Mouse (Mus musculus) retina, postnatal 1 day (tissue): ENCODE results near the gene Unc119.

Source experiments
- DNase-seq: peaks from one replicate; pipeline ENCODE4 v3.0.0-alpha.2; 2012

Unc119 gene

GRCm38 (mm10) chr11:78372610-78373009 is 29.3 kb downstream of the Unc119 start:
- DNase-seq = peak; percentile 34

- no peak for DNase-seq
Observed at GRCm38 (mm10) chr11:78374147-78374546, 30.9 kb downstream of the Unc119 start.

GRCm38 (mm10) chr11:78377549-78378159 is 34.4 kb downstream of the Unc119 start:
- no peak for DNase-seq

- DNase-seq = no peak
Observed at GRCm38 (mm10) chr11:78380351-78380750, 37.1 kb downstream of the Unc119 start.

GRCm38 (mm10) chr11:78380996-78381395 is 37.7 kb downstream of the Unc119 start:
- no peak for DNase-seq

- DNase-seq = no peak
Observed at GRCm38 (mm10) chr11:78382286-78382685, 39.0 kb downstream of the Unc119 start.

GRCm38 (mm10) chr11:78382701-78383100 is 39.4 kb downstream of the Unc119 start:
- DNase-seq = peak; percentile 27

GRCm38 (mm10) chr11:78385776-78386175 is 42.5 kb downstream of the Unc119 start:
- no peak for DNase-seq

- DNase-seq = no peak
Observed at GRCm38 (mm10) chr11:78386508-78387043, 43.3 kb downstream of the Unc119 start, which contains the start of gene Foxn1. TSS of gene Foxn1 (minus strand) at chr11:78386558.

GRCm38 (mm10) chr11:78392728-78393127 is 49.4 kb downstream of the Unc119 start:
- DNase-seq = no peak

GRCm38 (mm10) chr11:78396950-78397349 is 53.7 kb downstream of the Unc119 start:
- no peak for DNase-seq

- peak; percentile 75 for DNase-seq
Observed at GRCm38 (mm10) chr11:78397397-78397796, 54.1 kb downstream of the Unc119 start.

- peak; percentile 19 for DNase-seq
Observed at GRCm38 (mm10) chr11:78398212-78398611, 54.9 kb downstream of the Unc119 start.
